Mouse (Mus musculus) heart, postnatal 10 days (tissue): ENCODE measurements around the gene Gm45753. TPM values are rescaled to one million over a fixed set of nuclear protein-coding genes. Genes with fewer than 3 reads are reported as not detected.
A peak's percentile ranks its signal among the peaks of the same experiment; 100 is the strongest.

ENCODE experiments used
- DNase-seq, 2 experiments: peaks; one replicate each; pipeline ENCODE4 v3.0.0; 2021
- intact Hi-C: fragments of 180-260 bp; cut with DNase I; formaldehyde crosslinking; loops from one replicate; pipeline ENCODE4 v1.15.1; 2025
- total RNA-seq, 2 experiments: library from RNA; stranded (reverse); gene quantifications; 2 replicates each; pipeline ENCODE4 v1.2.3; 2021

Gene Gm45753
- total RNA-seq, 2 experiments from 2014 or later, result not detected

DNA sequence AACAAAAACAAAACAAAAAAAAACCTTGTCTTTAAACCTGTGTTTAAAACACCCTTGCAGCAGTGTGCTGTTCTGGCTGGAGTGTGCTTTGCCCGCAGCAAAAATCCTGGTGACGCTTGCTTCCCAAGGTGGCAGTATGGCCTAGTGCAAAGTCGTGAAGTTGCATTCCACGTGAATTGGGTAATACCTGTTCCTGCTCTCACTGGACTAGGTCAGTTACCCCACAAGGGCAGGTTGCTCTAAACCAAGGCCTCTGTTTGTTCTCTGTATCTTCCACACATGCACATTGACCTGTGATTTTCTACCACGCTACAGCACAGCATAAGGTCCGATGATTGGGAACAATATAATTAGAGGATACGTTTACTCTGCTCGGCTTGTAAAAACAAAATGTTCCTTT is 26.6 kb downstream of the Gm45753 start:
- intact Hi-C loops, result no loop called here
- DNase-seq, result no peak

DNA sequence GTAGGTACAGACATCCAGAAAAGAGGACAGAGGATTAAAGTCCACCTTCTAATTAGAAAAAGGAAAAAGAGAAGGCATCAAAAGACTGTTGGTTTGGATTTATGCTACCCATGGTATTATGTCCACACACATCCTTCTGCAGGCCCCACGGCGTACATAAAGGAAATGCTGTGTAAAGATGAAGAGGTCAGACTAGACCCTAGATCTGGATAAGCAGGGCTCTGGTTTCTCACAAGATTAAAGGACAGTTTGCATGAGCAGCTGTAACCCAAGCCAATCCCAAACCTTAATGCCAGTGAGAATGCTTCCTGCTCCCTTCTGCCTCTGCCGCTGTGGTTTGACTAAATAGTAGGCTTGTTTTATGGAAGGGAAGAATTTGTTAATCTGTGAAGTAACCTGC is 30.8 kb downstream of the Gm45753 start:
- intact Hi-C loops, result no loop called here
- no peak for DNase-seq

DNA sequence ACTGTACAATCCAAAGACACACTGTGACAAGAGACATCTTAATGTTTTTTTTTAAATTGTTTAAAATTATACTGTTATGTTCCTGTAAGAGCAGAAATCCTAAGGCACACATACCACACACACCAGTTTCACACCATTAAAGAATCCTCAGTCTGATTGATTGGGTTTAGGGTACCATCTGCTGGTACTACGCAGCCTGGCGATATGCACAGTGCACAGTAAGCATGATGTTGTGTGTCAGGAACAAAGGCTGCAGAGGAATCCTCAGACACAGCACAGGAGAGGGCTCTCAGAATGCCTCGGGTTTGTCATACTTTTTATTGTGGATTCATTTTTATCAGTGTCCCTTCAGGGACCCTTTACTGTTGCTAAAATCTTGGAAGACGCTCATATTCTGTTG is 33.9 kb downstream of the Gm45753 start:
- no peak for DNase-seq
- intact Hi-C loops, result no loop called here

DNA sequence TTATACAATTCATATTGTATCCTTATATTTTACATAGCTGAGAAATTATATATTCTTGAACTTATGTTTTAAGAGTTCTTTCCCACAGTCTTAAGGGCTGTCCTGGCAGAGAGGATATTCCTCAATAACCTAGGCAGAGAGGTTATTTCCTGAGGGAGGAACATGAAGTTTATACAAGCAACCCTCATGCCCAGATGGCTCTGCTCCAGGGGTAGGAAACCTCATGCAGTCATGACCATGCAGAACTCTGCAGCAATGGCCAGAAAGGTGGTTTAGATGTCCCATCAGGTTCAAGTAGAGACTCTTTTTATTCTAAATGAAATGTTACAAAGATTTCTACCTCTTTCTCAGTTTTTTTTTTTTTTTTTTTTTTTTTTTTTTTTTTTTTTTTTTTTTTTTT is 39.2 kb downstream of the Gm45753 start:
- no peak for DNase-seq
- intact Hi-C loops, result no loop called here

DNA sequence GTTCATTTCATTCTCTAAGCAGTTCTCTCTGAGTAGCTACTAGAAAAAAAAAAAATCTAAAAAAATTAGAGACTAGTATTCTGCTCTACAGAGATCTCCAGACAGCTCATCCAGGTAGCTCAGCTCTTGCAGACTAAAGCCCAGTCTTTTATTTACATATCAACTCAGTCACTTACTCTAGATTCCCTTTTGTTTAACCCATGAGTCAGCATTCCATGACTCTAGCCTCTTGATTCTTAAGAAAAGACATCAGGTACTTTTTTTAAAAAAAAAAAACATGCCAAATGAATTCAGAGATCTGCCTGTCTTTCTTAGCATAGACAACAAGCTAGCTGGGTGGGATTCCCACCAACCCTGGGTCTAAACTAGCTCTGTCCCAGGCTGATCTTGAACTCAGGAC is 39.8 kb downstream of the Gm45753 start:
- intact Hi-C loops, result no loop called here
- DNase-seq, result no peak

DNA sequence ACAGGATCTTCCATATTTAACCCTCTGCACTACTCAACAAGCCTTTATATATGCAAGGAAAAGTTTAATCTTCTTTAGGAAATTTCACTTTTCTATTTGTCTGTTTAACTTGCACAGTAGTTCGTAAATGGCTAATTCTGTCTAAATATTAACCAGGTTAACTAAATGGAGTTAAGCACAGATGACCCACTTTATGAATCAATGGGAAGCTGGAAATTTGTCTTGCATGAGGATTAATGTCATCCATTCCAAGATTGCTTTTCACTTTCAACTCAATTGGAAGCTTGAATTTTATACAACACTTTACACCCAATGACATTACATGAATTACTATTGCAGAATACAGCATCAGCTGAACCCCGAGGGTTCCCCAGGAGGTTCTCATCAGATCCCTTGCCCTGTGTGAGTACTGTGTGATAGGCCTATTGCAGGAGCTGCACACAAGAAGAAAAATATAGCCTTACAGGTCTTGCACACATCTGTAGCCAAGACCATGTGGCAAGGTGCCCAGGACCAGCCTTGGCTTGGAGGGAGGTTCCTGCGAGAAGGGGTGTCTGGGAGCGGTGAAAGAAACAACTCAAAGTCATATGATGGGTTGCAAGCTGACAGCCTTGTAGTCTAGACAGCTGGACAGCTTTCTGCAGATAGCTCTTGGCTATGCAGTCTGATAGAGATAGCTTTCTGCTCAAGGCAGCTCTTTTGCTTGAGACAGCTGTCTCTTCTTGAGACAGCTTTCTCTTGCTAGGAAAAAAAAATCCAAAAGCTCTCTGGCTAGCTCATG is 40.5 kb downstream of the Gm45753 start:
- intact Hi-C loops, result no loop called here
- peak; percentile 61 to 63 for DNase-seq

DNA sequence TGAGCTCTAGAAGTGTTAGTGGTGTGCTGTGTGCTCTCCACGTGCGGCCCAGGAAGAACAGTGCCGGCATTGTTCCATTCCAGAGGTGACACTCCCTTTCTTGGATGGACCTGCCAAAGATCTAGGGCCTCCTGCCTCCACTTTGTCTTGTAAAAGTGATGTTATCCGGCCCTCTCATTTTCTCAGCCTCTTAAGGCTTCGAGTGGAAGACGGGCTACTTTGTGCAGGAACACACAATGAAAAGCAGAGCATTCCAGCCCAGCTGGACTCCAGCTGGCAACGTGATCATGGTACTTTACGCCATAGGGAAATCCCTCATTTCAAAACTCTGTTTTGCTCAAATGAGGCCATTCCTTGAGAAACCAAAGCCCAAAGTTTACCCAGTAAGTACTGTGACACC is 41.3 kb downstream of the Gm45753 start:
- intact Hi-C loops, result no loop called here
- DNase-seq, result peak; percentile 14 to 17

DNA sequence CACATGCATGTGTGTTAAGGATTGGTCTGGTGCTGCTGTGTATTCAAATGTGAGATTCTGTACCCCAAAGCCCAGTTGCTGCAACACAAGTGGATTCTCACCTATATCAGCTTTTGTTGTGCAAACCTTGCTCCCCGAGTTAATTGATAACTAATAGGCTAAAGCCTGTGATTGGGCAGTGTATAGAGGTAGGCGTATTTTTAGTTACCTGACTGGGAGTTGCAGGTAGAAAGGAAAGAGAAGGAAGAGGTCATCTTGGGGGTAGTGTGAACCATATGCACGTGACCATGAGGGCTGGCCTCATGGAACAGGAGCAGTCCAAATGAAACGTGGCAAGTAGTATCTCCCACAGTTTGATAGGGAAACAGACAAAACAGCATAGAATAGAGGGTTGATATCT is 43.3 kb downstream of the Gm45753 start:
- intact Hi-C loops, result no loop called here
- no peak for DNase-seq

DNA sequence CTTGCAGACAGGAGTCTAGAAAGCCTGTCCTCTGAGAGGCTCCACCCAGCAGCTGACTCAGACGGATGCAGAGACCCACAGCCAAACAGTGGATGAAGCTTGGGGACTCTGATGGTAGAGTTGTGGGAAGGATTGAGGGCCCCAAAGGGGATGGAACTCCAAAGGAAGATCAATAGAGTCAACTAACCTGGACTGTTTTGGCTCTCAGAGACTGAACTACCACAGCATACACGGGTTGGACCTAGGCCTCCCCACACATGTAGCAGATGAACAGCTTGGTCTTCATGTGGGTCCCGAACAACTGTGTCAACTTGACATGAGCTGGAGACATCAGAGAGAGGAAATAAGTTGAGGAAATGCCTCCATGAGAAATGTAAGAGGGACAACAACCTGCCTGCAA is 45.4 kb downstream of the Gm45753 start:
- no peak for DNase-seq
- intact Hi-C loops, result no loop called here

DNA sequence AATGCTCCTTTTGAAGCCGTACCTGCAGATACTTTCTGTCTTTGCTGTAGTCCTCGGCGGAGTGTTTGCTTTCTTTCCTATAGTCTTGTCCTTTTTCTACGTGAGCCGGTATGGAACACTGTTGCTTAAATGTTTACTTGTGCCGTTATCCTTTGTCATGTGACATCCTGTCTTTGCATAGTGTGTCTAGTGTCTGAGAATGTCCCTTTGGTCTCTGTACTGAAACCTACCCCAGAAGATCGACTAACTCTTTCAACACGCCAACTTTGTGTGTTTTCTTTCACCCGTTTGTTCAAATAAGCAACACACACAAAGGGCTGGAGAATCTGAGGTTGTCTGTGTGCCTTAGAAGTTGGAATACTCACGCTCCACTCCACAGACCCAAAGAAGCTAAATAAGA is 46.3 kb downstream of the Gm45753 start, which contains the start of gene F11:
TSS of gene F11 (minus strand) at position 112 of the 400 bp plus-strand sequence.
- no peak for DNase-seq
- intact Hi-C loops, result no loop called here

DNA sequence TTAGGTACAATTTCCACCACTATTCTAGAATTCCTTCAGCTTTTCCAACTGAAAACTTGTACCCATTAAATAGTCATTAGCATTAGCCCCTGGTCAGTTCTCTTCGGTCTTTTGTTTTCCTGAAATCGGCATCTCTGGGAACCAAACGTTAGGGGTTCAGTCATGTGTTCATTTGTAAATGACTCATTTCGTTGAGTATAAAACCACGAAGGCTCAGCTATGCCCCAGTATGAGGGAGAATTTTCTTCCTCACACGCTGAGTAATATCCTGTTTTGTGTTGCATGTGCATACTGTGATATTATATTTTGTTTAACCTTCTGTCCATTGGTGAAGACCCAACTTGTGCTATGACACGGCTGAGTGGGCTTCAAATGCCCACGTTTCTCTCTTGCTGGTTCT is 49.8 kb downstream of the Gm45753 start:
- intact Hi-C loops, result no loop called here
- DNase-seq, result no peak

DNA sequence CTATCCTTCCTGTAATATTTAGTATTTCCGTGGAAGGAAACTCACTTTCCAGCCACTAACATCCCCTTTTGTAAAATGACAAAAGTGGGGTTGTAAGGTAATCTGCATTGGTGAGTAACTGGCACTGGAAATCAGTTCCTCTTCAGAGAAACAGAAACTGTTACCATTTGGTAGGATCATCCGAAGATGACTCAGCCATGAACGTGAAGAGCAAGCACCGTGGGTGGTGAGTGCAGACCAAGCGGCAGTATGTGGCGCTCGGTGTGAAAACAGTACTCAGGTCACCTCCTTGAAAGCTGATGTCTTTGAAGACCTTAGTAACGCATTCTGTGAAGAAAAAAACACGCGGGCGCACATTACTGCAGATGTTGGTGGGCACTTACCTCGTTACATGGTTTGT is 53.2 kb downstream of the Gm45753 start:
- DNase-seq, result no peak
- intact Hi-C loops, result no loop called here

DNA sequence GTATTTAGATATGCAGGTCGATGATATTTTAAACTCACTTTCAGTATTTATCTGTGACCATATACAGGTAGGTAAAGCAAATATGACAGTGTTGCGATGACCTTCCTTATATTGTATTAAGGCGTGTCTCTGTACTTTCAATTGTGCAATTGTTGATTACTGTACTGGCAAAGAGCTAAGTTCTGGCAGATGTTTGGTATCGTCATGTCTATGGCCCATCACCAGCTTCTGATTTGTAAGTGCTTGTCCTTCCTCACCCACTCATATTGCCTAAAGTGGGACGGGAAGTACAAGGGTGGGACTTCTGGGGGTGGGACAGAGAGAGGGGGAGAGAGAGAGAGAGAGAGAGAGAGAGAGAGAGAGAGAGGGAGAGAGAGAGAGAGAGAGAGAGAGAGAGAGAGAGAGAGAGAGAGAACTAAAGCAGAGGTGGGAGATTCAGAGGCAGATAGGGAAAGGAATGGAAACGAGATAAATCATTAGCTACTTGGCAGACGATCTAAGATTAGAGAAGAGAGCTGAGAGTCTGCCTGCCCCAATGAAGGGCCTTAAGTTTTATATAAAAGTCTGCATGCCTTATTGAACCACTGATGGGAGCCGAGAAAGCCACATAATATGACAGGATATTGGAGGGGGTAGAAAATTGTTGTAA is 53.9 kb downstream of the Gm45753 start:
- intact Hi-C loops, result no loop called here

DNA sequence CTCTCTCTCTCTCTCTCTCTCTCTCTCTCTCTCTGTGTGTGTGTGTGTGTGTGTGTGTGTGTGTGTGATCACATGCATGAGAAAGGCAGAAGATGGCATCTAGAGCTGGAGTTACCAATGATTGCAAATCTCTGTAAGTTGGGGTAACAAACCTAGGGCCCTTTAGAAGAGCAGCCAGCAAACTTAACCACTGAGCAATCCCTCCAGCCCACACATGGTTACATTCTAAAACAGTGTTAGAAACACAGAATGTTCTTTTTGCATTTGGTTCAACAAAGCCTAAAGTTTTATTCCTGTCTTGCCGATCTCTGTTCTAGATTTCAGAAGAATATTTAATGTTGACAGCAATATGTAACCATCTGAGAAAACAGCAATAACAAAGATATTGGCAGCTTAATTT is 54.7 kb downstream of the Gm45753 start:
- no peak for DNase-seq
- intact Hi-C loops, result no loop called here

More for the DNA sequence above, 53.9 kb downstream of the Gm45753 start:
- DNase-seq, result no peak

DNA sequence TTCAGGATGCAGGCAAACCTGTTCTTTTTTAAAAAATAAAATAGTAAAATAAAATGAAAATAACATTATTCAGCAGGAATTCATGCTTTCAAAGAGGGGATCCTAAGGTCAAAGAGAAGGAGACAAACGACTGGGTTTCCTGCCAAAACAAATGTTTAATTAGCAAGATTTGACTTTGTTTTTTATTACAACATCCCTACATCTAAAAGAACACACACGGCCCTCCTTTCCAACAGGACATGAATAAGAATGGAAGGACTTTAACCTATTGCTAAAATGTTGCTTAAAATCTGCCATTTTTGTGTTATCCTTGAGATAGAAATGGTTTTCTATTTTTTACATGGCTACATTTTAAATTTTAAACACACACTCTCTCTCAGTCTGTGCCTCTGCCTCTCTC is 55.2 kb downstream of the Gm45753 start:
- intact Hi-C loops, result no loop called here
- no peak for DNase-seq

DNA sequence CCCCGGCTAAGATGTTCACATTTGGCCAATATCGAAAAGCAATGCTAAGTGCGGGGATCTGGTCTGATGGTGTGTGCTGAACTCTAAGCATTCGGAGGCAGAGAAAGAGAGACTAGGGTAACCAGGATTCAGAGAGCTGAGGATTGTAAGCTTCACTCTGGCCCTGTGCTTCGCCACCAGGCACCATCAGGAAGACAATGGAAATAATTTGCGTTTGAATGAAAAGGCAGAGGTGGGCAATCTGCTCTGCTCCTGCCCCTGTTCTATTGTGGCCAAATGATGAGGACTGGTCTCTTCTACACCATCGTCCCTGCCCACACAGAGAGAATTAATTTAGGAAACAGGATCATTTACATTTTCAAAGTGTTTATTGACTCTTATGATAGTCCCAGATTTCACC is 62.0 kb downstream of the Gm45753 start:
- no peak for DNase-seq
- intact Hi-C loops, result no loop called here

DNA sequence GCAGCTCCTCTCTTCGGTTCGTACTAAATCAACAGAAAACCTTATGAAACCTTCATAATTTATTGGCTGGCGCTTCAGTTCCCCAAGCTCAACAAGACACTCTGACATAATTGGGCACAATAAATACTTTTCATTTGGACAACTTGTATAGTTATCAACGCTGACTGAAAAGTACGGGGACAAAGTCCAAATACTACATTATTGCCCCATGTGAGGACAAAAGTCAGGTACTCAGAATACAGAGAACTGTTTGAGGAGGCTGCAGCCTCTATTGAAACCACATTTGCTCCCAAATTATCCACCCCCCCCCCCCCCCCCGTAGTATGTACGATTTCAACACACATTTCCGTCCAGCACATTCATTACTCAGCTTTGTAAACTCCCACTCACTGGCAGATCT is 68.9 kb downstream of the Gm45753 start:
- intact Hi-C loops, result loop anchor here (5.0 kb wide), 1 partner anchor 187 kb away; no protein-coding TSS in a partner anchor
- DNase-seq, result no peak

DNA sequence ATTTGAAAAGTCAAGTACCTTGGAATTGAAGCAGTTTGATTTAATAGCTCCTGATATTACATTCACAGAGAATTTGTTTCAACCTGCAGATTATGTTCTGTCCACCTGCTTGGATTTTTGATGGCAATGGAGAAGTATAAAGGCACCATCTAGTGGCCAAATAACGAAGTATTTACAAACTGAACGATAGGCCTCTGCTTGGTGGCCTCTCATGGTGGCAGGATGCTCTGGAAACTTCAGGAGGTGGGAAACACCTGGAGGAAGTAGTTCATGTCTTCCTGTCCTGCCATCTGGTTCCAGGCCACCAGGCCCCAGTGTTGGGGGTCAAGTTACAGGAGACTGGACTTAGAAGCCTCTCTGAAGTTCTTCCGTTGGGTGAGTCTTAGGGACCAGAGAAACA is 70.0 kb downstream of the Gm45753 start:
- DNase-seq, result peak; percentile 41 to 65
- intact Hi-C loops, result loop anchor here (5.0 kb wide), 1 partner anchor 186 kb away; no protein-coding TSS in a partner anchor

DNA sequence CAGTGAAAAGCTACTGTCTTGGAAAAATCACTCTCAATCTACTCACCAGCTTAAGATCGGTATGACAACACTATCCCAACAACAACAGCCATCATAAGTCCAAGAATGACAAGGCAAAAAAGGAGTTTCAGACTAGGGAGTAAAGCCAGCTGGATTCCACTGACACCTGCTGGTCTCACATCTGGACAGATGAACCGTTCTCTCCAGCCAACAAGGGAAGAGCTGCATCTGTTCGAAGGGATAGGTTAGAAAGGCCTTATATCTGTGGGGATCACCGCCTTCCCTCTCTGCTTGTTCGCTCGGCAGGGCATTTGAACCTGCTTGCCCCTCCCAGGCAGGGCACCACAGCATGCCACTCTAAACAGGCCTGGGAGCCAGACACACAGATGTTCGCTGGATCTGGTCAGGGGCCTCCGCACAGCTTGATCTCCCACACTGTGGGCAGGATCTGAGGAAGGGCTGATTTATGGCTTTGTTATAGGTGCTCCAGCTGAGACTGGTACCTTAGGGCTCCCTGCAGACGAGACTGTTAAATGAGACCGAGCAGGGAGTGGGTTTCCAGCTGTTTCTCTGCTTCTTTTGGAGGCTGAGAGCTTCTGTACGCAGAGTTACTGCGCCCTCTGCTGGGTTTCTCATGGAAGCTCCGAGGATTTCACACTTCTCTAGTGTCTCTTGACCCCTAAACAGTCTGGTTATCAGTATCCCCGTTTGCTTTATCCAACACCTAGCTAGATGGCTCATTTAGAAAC is 71.9 kb downstream of the Gm45753 start:
- peak; percentile 57 to 73 for DNase-seq
- intact Hi-C loops, result loop anchor here (1.0 to 5.0 kb wide), 2 partner anchors 168 to 184 kb away; no protein-coding TSS in a partner anchor

DNA sequence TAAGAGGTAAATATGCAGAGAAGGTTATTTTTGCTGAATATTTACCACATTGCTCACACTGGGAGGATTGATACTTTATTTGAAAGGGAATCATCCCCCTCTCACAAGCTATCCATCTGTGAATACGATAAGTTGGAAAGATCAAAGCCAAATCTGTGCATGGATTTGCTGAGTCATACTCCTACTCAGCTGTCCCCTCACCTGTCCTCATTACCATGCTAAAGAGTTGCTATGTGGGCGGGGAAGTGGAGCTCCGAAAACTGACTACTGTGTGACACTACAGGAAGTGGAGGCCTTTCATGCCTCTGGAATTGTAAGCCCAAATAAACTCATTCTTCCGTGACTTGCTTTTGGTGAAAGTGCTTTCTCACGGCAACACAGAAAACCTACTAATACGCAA is 73.0 kb downstream of the Gm45753 start:
- no peak for DNase-seq
- intact Hi-C loops, result loop anchor here (5.0 kb wide), 1 partner anchor 183 kb away; no protein-coding TSS in a partner anchor

DNA sequence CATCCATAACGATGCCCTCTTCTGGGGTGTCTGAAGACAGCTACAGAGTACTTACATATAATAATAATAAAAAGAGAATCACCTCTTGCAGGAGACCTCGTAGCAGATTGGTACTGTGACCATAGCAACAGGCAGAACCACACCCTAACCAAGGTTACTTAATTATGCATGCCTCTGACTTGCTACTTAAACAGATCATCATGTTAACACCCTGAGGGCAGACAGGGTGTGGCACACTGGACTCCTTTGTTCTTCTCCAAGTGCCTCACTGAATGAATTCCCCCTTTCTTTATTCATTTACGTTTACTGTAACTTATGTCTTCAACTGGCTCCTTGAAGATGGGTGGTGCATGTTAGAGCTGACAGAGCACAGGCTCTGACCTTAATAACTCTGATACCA is 75.0 kb downstream of the Gm45753 start:
- intact Hi-C loops, result no loop called here
- no peak for DNase-seq
